Comparison of ENCODE assay signal across 8 mouse cellular contexts in genomic region chr4:134397121-134397520, GRCm38 (mm10). TPM values are rescaled to one million over a fixed set of nuclear protein-coding genes. Genes with fewer than 3 reads are reported as not detected.
DNase-seq lines count a peak whose midpoint lies in the region; ATAC-seq lines count a peak whose summit lies in the region.

No protein-coding gene starts in this region.

- peak overlapping the region; percentile 62 for H3K4me2 ChIP-seq in liver, embryonic 16.5 days (ENCODE audit: low read depth, low read length)
- H3K4me2 ChIP-seq in neural tube, embryonic 15.5 days, result peak overlapping the region; percentile 68

- peak overlapping the region; percentile 54 for H3K27ac ChIP-seq in liver, embryonic 16.5 days (ENCODE audit: low read length)
- peak overlapping the region; percentile 67 for H3K27ac ChIP-seq in neural tube, embryonic 15.5 days (replicated peaks)

- intact Hi-C loops in gastrocnemius, postnatal 36 days (cut with DNase I), result loop anchor here (2.0 kb wide), 1 partner anchor 72 kb away; the partner anchor contains the start of gene Stmn1

- DNase-seq in heart, adult 11 months, result peak; percentile 97
- no peak for DNase-seq in heart, adult 8-10 months (ENCODE audit: low spot score)
- peak; percentile 79 to 85 for DNase-seq in cerebellum, postnatal 10 days
- peak; percentile 48 to 55 for DNase-seq in gastrocnemius, postnatal 36 days
- DNase-seq in kidney, adult 11 months, result peak; percentile 94

- ATAC-seq in liver, embryonic 16.5 days (ENCODE audit: low read depth), result peak; percentile 20; the same call in 1 of the 2 replicates
- no peak for ATAC-seq in neural tube, embryonic 15.5 days (ENCODE audit: low FRiP score)
- ATAC-seq in activated CD4-positive, CD25-positive, alpha-beta regulatory T cell, adult 4 months, result no peak

- peaks cover 26% of the 10 kb centered on the region for H3K4me1 ChIP-seq in liver, embryonic 16.5 days (ENCODE audit: control insufficient read depth, low read depth, low read length)
- H3K4me1 ChIP-seq in neural tube, embryonic 15.5 days, result peaks cover 46% of the 10 kb centered on the region

- 0 out of 2 replicates have a peak overlapping the region, but pooled peaks have one; percentile 17 for H3K9ac ChIP-seq in liver, embryonic 16.5 days (ENCODE audit: low read depth, low read length)
- peak overlapping the region; percentile 36; the same call in 1 of the 2 replicates for H3K9ac ChIP-seq in neural tube, embryonic 15.5 days (replicated peaks)

- no peaks in the 10 kb centered on the region for H3K36me3 ChIP-seq in liver, embryonic 16.5 days (ENCODE audit: control insufficient read depth, insufficient read depth)
- no peaks in the 10 kb centered on the region for H3K36me3 ChIP-seq in neural tube, embryonic 15.5 days

- H3K27me3 ChIP-seq in liver, embryonic 16.5 days (ENCODE audit: control insufficient read depth, insufficient read depth, low read depth, low read length), result no peaks in the 10 kb centered on the region
- H3K27me3 ChIP-seq in neural tube, embryonic 15.5 days (replicated peaks), result no peaks in the 10 kb centered on the region

- peak overlapping the region; percentile 37 for H3K4me3 ChIP-seq in liver, embryonic 16.5 days (ENCODE audit: low read depth, low read length)
- peak overlapping the region; percentile 12; the same call in 1 of the 2 replicates for H3K4me3 ChIP-seq in neural tube, embryonic 15.5 days (replicated peaks)

- WGBS in liver, embryonic 16.5 days (ENCODE audit: insufficient replicate concordance), result 26% methylated on average over 7 of the region's 7 CpGs
- WGBS in neural tube, embryonic 15.5 days, result 31% methylated on average over 7 of the region's 7 CpGs

- no peaks in the 10 kb centered on the region for H3K9me3 ChIP-seq in liver, embryonic 16.5 days (replicated peaks; ENCODE audit: control insufficient read depth, low read length)
- no peaks in the 10 kb centered on the region for H3K9me3 ChIP-seq in neural tube, embryonic 15.5 days (replicated peaks)

RNA-seq across cellular contexts. Expression of gene Pafah2, which starts 1.0 kb away (rescaled TPM):
- 10 to 100 TPM in 1 of 4 experiments, 1 to 10 TPM in 3; 6.8 to 10.7 (median 9.1) TPM for total RNA-seq in heart, adult 8-10 months (2022)
- 1 to 10 TPM; 1.8 to 4.0 TPM for total RNA-seq in gastrocnemius, postnatal 36 days (2021)
- polyA plus RNA-seq in liver, embryonic 16.5 days (2015; fragmentation: Nextera tagmentation; extraction: Ambion mirVana), result 6.6 and 8.2 TPM in 2 replicates
- polyA plus RNA-seq in neural tube, embryonic 15.5 days (2015; fragmentation: Nextera tagmentation; extraction: Ambion mirVana), result 7.5 and 8.9 TPM in 2 replicates
- polyA plus RNA-seq in activated CD4-positive, CD25-positive, alpha-beta regulatory T cell, adult 4 months (2017; shearing (Covaris generic)), result under 1 TPM; 0.70 to 0.90 TPM

RNA-seq across cellular contexts. Expression of gene Extl1, which starts 13.5 kb away (rescaled TPM):
- total RNA-seq in heart, adult 8-10 months (2022), result 10 to 100 TPM; 20.5 to 28.9 (median 23.9) TPM
- total RNA-seq in gastrocnemius, postnatal 36 days (2021), result 10 to 100 TPM; 25.9 to 29.9 TPM
- polyA plus RNA-seq in liver, embryonic 16.5 days (2015; fragmentation: Nextera tagmentation; extraction: Ambion mirVana), result 0.21 and 0.25 TPM in 2 replicates
- polyA plus RNA-seq in neural tube, embryonic 15.5 days (2015; fragmentation: Nextera tagmentation; extraction: Ambion mirVana), result 0.75 and 1.2 TPM in 2 replicates
- 1 to 10 TPM in 1 of 2 experiments, under 1 TPM in 1; 0.16 to 1.4 TPM for polyA plus RNA-seq in activated CD4-positive, CD25-positive, alpha-beta regulatory T cell, adult 4 months (2017; shearing (Covaris generic))

RNA-seq across cellular contexts. Expression of gene Slc30a2, which starts 54.1 kb away (rescaled TPM):
- total RNA-seq in heart, adult 8-10 months (2022), result under 1 TPM; 0.32 to 0.94 (median 0.55) TPM
- total RNA-seq in gastrocnemius, postnatal 36 days (2021), result 10 to 100 TPM in 1 of 2 experiments, 1 to 10 TPM in 1; 3.8 to 22.3 TPM
- 0.02 and 0.12 TPM in 2 replicates for polyA plus RNA-seq in liver, embryonic 16.5 days (2015; fragmentation: Nextera tagmentation; extraction: Ambion mirVana)
- polyA plus RNA-seq in neural tube, embryonic 15.5 days (2015; fragmentation: Nextera tagmentation; extraction: Ambion mirVana), result 0.14 and 0.20 TPM in 2 replicates
- under 1 TPM; 0.24 to 0.85 TPM for polyA plus RNA-seq in activated CD4-positive, CD25-positive, alpha-beta regulatory T cell, adult 4 months (2017; shearing (Covaris generic))
